Mouse (Mus musculus) megakaryocyte progenitor cell, adult 5-6 weeks (primary cell): ENCODE data around the gene Tmem161b. TPM values are rescaled to one million over a fixed set of nuclear protein-coding genes. Genes with fewer than 3 reads are reported as not detected.
"Not testable (repeated sequence)": the region's sequence is repeated elsewhere in the genome, so short reads cannot be mapped to it uniquely, and the experiment has no call there.

Experiments used
- ATAC-seq: replicated peaks from 2 replicates; pipeline ENCODE4 v1.8.0; 2016; ENCODE audit warnings: mild to moderate bottlenecking, moderate TSS enrichment, inconsistent platforms; ENCODE audit not compliant: poor library complexity
- total RNA-seq, 2 experiments: library from RNA; stranded (forward) in 1 of 2; stranded (reverse) in 1 of 2; fragments of 157-497, 149-512 nt in 1 of 2; fragments of 200-1000 nt in 1 of 2; gene quantifications; 2 replicates each; pipeline versions ENCODE4 v1.2.3 to v1.2.4; 2015 to 2017

Gene Tmem161b
- total RNA-seq (2015) (17.9 and 21.6 TPM in 2 replicates), total RNA-seq (2017) (12.9 and 14.4 TPM in 2 replicates)

GRCm38 (mm10) chr13:84221820-84222681 is at the start of gene Tmem161b:
Gene Tmem161b (plus strand): TSS chr13:84222296.
- peak; percentile 98 for ATAC-seq

DNA sequence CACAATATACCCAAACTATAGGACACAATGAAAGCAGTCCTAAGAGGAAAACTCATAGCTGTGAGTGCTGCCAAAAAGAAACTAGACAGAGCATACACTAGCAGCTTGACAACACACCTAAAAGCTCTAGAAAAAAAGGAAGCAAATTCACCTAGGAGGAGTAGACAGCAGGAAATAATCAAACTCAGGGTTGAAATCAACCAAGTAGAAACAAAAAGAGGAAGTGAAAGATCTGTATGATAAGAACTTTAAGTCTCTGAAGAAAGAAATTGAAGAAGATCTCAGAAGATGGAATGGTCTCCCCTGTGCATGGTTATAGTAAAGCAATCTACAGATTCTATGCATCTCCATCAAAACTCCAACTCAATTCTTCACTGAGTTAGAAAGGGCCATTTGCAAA is 36.3 kb upstream of the Tmem161b start:
- ATAC-seq, result not testable (repeated sequence)

- peak; percentile 94 for ATAC-seq
Measured at GRCm38 (mm10) chr13:84192723-84193122, 29.4 kb upstream of the Tmem161b start.

DNA sequence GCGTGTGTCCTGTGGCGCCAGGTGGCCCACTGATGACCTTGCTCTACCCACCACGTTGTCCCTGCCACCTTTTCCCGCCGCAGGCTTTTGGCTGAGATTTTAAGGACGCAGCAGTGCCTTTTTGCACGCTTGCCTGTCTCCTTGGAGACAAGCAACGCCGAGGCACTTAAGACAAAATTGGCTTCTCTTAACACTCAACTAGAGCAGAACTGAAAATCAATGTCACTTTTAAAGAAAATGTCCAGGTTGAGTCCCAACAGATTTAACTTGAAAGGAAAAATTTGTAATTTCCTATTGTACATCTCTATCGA is 541 bp downstream of the Tmem161b start:
- ATAC-seq, result no peak

DNA sequence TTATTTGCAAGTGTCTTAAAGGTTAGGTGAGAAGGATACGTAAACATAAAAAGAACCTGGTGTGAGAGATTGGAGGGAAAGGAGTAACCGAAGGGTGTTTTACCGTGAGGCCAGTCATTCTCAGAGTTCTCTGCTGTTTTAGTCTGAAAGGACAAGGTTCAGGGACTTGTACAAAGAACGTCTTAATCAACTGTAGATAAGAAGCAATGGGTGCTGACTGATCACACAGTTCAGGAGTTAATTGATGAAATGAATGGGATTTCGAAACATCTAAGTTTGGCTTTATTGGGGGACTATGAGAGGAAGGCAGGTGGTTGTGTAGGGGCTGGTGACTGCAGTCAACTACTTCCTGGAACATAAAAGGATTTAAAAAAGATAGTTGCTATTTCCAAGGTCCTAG is 922 bp downstream of the Tmem161b start:
- no peak for ATAC-seq

DNA sequence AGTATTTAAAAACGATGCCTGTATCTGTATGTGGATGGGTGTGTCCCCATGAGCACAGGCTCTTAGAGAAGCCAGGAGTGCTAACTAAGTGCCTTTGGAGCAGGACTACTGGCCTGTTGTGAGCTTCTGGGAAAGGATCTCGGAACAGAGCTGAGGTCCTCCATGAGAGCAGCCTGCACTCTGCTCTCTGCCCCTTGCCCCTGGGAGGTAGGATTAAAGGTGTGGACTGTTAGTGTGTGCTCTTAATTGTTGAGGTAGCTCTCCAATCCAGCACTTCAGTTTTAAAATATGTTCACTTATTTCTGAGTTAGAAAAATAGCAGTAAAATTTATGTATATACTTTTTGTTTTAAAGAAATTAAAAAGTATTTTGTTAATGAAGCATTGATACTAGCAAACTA is 11.9 kb downstream of the Tmem161b start:
- ATAC-seq, result no peak

DNA sequence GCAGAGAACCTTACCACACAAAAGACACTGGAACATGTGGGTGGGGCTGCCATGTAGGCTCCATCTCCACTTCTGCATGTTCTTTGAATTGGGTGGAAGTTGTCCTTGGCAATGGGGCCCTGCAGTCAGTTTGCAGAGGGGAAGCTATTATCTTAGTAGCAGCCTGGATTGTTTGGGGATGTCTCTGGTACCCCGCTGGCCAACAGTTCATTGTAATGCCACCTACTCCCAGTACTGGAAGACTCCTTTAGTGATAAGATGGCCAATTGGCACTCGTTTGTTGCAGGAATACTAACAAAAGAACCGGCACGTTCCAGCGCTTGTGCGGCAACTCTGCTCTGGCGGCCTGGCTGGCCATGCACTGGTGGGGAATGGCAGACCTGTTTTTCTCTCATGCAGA is 14.7 kb downstream of the Tmem161b start:
- ATAC-seq, result no peak

- no peak for ATAC-seq
Measured at GRCm38 (mm10) chr13:84238184-84238583, 16.1 kb downstream of the Tmem161b start.

GRCm38 (mm10) chr13:84248065-84248464 is 26.0 kb downstream of the Tmem161b start:
- ATAC-seq, result no peak

- no peak for ATAC-seq
Measured at GRCm38 (mm10) chr13:84251295-84251694, 29.2 kb downstream of the Tmem161b start.

DNA sequence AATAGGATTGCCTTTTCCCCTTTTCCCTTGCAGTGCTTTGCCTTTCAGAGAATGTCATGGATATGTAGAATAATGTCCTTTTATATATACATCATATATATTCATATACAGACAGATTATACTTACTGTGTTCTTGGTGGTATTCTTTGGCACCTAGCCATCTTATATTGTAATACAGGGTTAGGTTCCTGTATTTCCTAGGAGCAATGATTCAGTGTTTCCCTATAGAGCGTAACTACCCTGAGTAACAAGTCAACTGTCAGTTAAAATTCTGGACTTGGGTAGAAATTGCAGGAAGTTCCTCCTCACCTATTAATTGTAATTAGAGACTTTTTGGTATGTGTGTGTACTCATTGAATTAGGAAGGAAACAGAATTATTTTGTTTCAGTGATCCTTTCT is 33.0 kb downstream of the Tmem161b start:
- ATAC-seq, result peak; percentile 80

DNA sequence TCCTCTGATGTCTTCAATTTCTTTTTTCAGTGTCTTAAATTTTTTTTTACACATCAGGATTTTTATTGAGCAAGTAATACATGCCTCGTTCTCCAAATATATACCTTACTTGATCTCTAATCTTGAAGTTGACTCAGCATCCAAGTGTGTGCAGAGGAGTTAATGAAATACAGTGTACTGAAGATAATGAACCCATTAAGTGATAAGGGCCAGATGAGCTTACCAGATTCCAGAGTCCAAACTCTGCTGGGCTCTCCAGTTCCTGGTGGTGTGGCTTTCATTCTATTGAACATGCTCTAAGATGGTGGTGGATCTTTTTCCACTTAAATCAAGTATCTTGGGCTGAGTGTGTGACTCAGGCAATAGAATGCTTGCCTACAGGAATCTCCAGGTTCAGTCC is 42.3 kb downstream of the Tmem161b start:
- not testable (repeated sequence) for ATAC-seq

GRCm38 (mm10) chr13:84276246-84276645 is 54.1 kb downstream of the Tmem161b start:
- ATAC-seq, result peak; percentile 55

GRCm38 (mm10) chr13:84280352-84280751 is 58.3 kb downstream of the Tmem161b start:
- ATAC-seq, result no peak

DNA sequence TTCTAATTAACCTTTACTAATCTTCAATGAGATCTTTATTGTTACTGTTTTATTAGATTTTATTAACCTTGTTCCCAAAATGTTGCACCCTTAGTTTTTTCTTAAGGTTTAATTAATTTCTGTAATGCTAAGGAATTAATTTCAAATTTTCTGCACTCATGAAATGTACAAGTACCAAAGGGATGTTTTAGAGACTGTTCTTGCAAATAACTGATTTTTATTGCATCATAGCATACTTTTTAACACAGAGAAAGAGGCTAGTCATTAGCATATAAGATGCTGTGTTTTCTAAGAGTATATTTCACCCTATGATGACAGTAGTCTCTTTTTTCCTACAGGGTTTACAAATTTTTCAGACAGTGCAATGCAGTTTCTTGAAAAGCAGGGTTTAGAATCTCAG is 60.9 kb downstream of the Tmem161b start:
- no peak for ATAC-seq

DNA sequence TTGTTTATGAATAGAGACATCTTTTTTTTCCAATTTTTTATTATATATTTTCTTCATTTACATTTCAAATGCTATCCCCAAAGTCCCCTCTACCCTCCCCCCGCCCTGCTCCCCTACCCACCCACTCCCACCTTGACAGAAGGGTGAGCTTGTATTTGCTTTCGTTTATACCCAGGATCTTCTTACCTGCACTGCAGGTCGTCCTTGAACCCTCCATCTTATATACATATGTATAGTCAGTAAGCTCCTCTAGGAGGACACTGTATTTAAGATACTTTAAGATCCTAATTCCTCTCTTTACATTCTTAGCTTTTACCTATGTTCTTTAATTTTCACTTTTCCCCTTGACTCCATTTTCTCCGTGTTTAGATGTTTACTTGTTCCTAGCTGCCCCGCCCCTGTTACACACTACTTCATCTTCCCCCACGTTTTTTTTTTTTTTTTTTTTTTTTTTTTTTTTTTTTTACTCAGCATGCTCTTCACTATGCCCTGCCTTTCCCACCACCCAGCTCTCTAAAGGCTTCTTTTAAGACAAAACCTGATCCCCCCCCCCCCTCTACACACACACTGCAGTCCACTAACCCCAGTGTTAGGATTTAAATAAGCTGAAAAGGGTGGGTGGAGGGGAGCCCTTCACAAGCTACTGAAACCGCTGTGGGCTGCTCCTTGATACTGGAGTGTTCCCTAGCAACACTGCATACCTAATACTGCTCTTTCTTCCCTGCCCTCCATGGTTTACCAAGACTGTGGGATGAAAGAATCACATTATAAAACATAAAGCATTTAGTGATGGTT is 62.9 kb downstream of the Tmem161b start:
- ATAC-seq, result no peak

DNA sequence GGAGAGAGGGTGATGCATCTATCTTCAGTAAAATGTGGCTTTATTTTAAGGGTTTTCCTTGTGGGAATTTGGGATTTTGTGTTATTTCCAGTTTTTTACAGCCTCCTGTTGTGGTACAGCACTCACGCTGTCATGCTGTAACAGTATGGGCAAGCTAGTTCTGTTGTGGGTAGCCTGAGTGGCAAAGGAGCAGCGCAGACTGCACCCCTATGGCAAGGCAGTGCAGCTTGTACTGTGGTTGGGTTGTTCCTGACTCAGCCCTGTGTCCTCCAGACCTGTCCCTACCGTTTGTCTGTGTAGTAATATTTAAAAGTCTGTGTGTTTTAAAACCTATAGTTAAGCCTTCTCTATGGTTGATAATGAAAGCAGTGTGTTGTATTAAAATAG is 63.5 kb downstream of the Tmem161b start:
- ATAC-seq, result no peak

DNA sequence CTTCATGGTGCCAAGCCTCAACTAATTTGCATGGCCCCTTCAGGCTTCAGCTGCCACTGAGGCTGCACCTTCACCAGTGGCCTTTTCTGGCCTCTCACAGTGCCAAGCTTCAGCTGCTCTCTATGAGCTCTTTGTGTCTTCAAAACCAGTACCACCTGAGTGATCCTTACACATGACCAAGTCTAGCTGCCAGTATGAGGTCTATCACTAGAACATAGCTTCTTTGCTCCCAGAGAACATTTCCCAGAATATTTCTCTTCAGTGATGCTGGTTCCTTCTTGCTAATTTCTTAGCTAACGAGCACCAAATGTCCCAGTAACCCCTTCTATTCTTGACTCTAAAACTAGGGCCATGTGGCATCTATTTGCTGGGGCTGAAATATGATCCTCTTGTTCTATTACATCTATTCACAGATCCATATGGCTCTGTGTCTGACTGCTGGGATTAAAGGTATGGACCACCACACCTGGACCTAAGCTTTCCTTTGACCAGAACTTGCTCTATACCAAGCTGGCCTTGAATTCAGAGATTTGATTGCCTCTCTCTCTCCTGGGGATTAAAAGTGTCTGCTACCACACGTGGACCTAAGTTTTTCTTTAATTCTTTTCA is 77.5 kb downstream of the Tmem161b start:
- ATAC-seq, result no peak

- ATAC-seq, result no peak
Measured at GRCm38 (mm10) chr13:84343272-84343671, 121.2 kb downstream of the Tmem161b start.

DNA sequence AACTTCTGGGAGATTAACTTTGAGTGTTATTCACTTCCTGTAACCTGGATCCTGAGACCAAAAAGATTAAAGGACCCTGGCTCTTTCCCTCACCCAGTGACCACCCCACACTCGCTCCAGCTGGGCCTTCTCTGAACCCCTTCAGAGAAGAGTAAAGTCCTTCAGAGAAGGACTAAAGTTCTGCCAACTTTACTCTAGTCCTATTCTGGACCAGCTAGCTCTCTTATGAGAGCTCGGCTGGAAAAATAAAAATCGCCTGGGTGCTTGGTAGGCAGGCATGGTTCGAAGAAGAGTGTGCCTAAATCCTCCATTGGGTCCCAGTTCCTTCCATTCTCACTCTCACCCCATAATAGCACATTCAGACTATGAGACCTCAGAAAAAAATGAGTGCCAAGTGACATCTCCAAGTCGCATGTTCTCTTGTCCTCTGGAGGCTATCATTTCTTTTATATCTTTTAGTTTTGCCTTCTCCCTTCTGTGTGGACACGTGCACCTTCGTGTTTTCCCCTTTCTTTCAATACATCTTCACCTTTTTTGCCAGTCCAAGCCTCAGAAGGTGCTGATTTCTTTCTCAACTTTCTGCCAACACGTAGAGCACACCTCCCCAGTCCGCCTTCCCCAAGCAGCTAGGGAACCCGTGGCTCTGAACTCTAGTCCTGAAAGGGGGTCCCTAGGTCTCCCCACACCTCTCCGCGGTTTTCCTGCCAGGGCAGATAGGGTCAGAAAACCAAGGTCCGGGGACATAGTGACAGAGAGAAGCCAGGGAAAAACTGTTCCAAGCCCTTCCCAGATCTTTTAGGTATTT is 121.8 kb downstream of the Tmem161b start:
- ATAC-seq, result no peak

DNA sequence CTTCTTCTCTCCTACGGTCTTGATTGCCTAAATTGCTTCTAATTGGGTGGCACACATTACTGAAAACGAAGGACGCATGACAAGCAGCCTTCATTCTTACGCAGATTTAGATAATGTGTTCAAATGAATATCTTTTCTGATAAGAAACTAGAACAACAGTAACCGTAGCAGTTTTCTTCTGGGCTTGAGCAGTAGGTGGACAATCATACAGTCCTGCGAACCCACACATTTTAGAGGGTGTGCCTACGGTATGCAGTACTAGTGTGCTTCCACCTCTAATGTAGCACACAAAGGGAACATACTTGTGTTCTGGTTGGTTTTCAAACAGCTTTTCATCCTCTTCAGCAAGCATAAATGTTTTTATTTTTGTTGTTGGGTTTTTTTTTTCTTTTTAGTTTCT is 122.6 kb downstream of the Tmem161b start:
- no peak for ATAC-seq
